Mouse (Mus musculus): ENCODE data around the gene Popdc2. TPM values are rescaled to one million over a fixed set of nuclear protein-coding genes. Genes with fewer than 3 reads are reported as not detected.

Gene Popdc2
- polyA plus RNA-seq, 1 experiment = 0.81 TPM

GRCm38 (mm10) chr16:38341396-38342324 is 20.3 kb upstream of the Popdc2 start, which contains the start of gene Maats1:
Maats1 (minus strand) TSS chr16:38342143.
- Histone ChIP-seq H3K27ac (ENCODE audit: insufficient read depth, low read length) (no peak within 1 kb of the TSS), H3K4me1 (ENCODE audit: control insufficient read depth, insufficient read depth, low read length) (no peaks in the 10 kb centered on the region), H3K4me3 (ENCODE audit: insufficient read depth, low read length) (peak within 1 kb of the TSS; percentile 30)
- TF ChIP-seq CTCF (IDR thresholded peaks at IDR 0.05; ENCODE audit: extremely low read depth, insufficient read depth, low read length) (no peak), POLR2A (IDR thresholded peaks at IDR 0.05; ENCODE audit: extremely low read depth, insufficient read depth, low read length) (no peak)

GRCm38 (mm10) chr16:38344941-38345725 is 16.9 kb upstream of the Popdc2 start:
- Histone ChIP-seq H3K4me1 (ENCODE audit: control insufficient read depth, insufficient read depth, low read length) (peaks cover 3% of the 10 kb centered on the region), H3K4me3 (ENCODE audit: insufficient read depth, low read length) (no peak overlapping the region), H3K27ac (ENCODE audit: insufficient read depth, low read length) (no peak overlapping the region)
- 0 out of 2 replicates have a peak, but pooled peaks have one; percentile 16 for TF ChIP-seq CTCF (IDR thresholded peaks at IDR 0.05; ENCODE audit: extremely low read depth, insufficient read depth, low read length)
- no peak for TF ChIP-seq POLR2A (IDR thresholded peaks at IDR 0.05; ENCODE audit: extremely low read depth, insufficient read depth, low read length)

GRCm38 (mm10) chr16:38346529-38347325 is 15.3 kb upstream of the Popdc2 start, which contains the start of the genes Cox17 and Gm21987:
Cox17 (plus strand) TSS chr16:38346991.
Gm21987 (plus strand) TSS chr16:38347040.
- Histone ChIP-seq H3K4me3 (ENCODE audit: insufficient read depth, low read length) (peak within 1 kb of the TSS; percentile 76), H3K27ac (ENCODE audit: insufficient read depth, low read length) (0 out of 2 replicates have a peak within 1 kb of the TSS, but pooled peaks have one; percentile 18), H3K4me1 (ENCODE audit: control insufficient read depth, insufficient read depth, low read length) (peaks cover 3% of the 10 kb centered on the region)
- TF ChIP-seq POLR2A (IDR thresholded peaks at IDR 0.05; ENCODE audit: extremely low read depth, insufficient read depth, low read length) = peak; percentile 82; the same call in 1 of the 2 replicates
- TF ChIP-seq CTCF (IDR thresholded peaks at IDR 0.05; ENCODE audit: extremely low read depth, insufficient read depth, low read length) = no peak

- Histone ChIP-seq H3K4me3 (ENCODE audit: insufficient read depth, low read length) (peak overlapping the region; percentile 76), H3K4me1 (ENCODE audit: control insufficient read depth, insufficient read depth, low read length) (peaks cover 3% of the 10 kb centered on the region), H3K27ac (ENCODE audit: insufficient read depth, low read length) (no peak overlapping the region)
- TF ChIP-seq CTCF (IDR thresholded peaks at IDR 0.05; ENCODE audit: extremely low read depth, insufficient read depth, low read length) (no peak), POLR2A (IDR thresholded peaks at IDR 0.05; ENCODE audit: extremely low read depth, insufficient read depth, low read length) (no peak)
These were observed 14.4 kb upstream of the Popdc2 start for GRCm38 (mm10) chr16:38347588-38347987.

- no peak overlapping the region for H3K4me3 ChIP-seq (ENCODE audit: insufficient read depth, low read length)
- H3K27ac ChIP-seq (ENCODE audit: insufficient read depth, low read length) = no peak overlapping the region
- peaks cover 3% of the 10 kb centered on the region for H3K4me1 ChIP-seq (ENCODE audit: control insufficient read depth, insufficient read depth, low read length)
- TF ChIP-seq POLR2A (IDR thresholded peaks at IDR 0.05; ENCODE audit: extremely low read depth, insufficient read depth, low read length) (no peak), CTCF (IDR thresholded peaks at IDR 0.05; ENCODE audit: extremely low read depth, insufficient read depth, low read length) (no peak)
These were observed 13.7 kb upstream of the Popdc2 start for GRCm38 (mm10) chr16:38348217-38348761.

GRCm38 (mm10) chr16:38349881-38350280 is 12.1 kb upstream of the Popdc2 start:
- Histone ChIP-seq H3K4me1 (ENCODE audit: control insufficient read depth, insufficient read depth, low read length) (peaks cover 3% of the 10 kb centered on the region), H3K4me3 (ENCODE audit: insufficient read depth, low read length) (no peak overlapping the region), H3K27ac (ENCODE audit: insufficient read depth, low read length) (no peak overlapping the region)
- TF ChIP-seq CTCF (IDR thresholded peaks at IDR 0.05; ENCODE audit: extremely low read depth, insufficient read depth, low read length) = no peak
- TF ChIP-seq POLR2A (IDR thresholded peaks at IDR 0.05; ENCODE audit: extremely low read depth, insufficient read depth, low read length) = no peak

GRCm38 (mm10) chr16:38350361-38350855 is 11.6 kb upstream of the Popdc2 start:
- peaks cover 3% of the 10 kb centered on the region for H3K4me1 ChIP-seq (ENCODE audit: control insufficient read depth, insufficient read depth, low read length)
- no peak overlapping the region for H3K4me3 ChIP-seq (ENCODE audit: insufficient read depth, low read length)
- TF ChIP-seq CTCF (IDR thresholded peaks at IDR 0.05; ENCODE audit: extremely low read depth, insufficient read depth, low read length) (no peak), POLR2A (IDR thresholded peaks at IDR 0.05; ENCODE audit: extremely low read depth, insufficient read depth, low read length) (no peak)
- no peak overlapping the region for H3K27ac ChIP-seq (ENCODE audit: insufficient read depth, low read length)

- Histone ChIP-seq H3K4me1 (ENCODE audit: control insufficient read depth, insufficient read depth, low read length) (peaks cover 3% of the 10 kb centered on the region), H3K4me3 (ENCODE audit: insufficient read depth, low read length) (no peak overlapping the region), H3K27ac (ENCODE audit: insufficient read depth, low read length) (no peak overlapping the region)
- no peak for TF ChIP-seq POLR2A (IDR thresholded peaks at IDR 0.05; ENCODE audit: extremely low read depth, insufficient read depth, low read length)
- no peak for TF ChIP-seq CTCF (IDR thresholded peaks at IDR 0.05; ENCODE audit: extremely low read depth, insufficient read depth, low read length)
These were observed 11.1 kb upstream of the Popdc2 start for GRCm38 (mm10) chr16:38350939-38351338.
